Mouse (Mus musculus): Measurements from ENCODE around the gene Ctss. TPM values are rescaled to one million over a fixed set of nuclear protein-coding genes. Genes with fewer than 3 reads are reported as not detected.
"Not testable (repeated sequence)": the region's sequence is repeated elsewhere in the genome, so short reads cannot be mapped to it uniquely, and the experiment has no call there.

Gene Ctss
- polyA plus RNA-seq, 1 experiment from 2014 or later: 4,886 TPM

GRCm38 (mm10) chr3:95519315-95519714 lies 7.3 kb upstream of the Ctss start:
- Histone ChIP-seq H3K4me3 (ENCODE audit: inconsistent target) (no peak overlapping the region), H3K27ac (peak overlapping the region; percentile 92), H3K79me2 (ENCODE audit: inconsistent target) (peaks cover 28% of the 10 kb centered on the region; the same call in 1 of the 2 replicates), H3K36me3 (ENCODE audit: inconsistent target) (no peaks in the 10 kb centered on the region)
- 44% methylated on average over 2 of the region's 2 CpGs for WGBS (ENCODE audit: missing documents)

- Histone ChIP-seq H3K36me3 (ENCODE audit: inconsistent target) (no peaks in the 10 kb centered on the region), H3K79me2 (ENCODE audit: inconsistent target) (peaks cover 35% of the 10 kb centered on the region; the same call in 1 of the 2 replicates), H3K4me3 (ENCODE audit: inconsistent target) (no peak overlapping the region), H3K27ac (peak overlapping the region; percentile 92)
- WGBS (ENCODE audit: missing documents): 98% methylated on average over 3 of the region's 3 CpGs
Measured at GRCm38 (mm10) chr3:95520100-95520499, 6.5 kb upstream of the Ctss start.

- 9% methylated on average over 10 of the region's 10 CpGs for WGBS (ENCODE audit: missing documents)
- Histone ChIP-seq H3K36me3 (ENCODE audit: inconsistent target) (no peaks in the 10 kb centered on the region), H3K4me3 (ENCODE audit: inconsistent target) (no peak overlapping the region), H3K79me2 (ENCODE audit: inconsistent target) (peaks cover 46% of the 10 kb centered on the region; the same call in 1 of the 2 replicates), H3K27ac (peak overlapping the region; percentile 92)
Measured at GRCm38 (mm10) chr3:95521168-95521567, 5.4 kb upstream of the Ctss start.

GRCm38 (mm10) chr3:95523662-95524061 lies 2.9 kb upstream of the Ctss start:
- no peaks in the 10 kb centered on the region for H3K36me3 ChIP-seq (ENCODE audit: inconsistent target)
- peaks cover 65% of the 10 kb centered on the region for H3K79me2 ChIP-seq (ENCODE audit: inconsistent target)
- no peak overlapping the region for H3K4me3 ChIP-seq (ENCODE audit: inconsistent target)
- WGBS (ENCODE audit: missing documents): 3% methylated on average over 3 of the region's 3 CpGs
- peak overlapping the region; percentile 79 for H3K27ac ChIP-seq

GRCm38 (mm10) chr3:95524673-95525072 lies 1.9 kb upstream of the Ctss start:
- Histone ChIP-seq H3K4me3 (ENCODE audit: inconsistent target) (no peak overlapping the region), H3K27ac (no peak overlapping the region), H3K36me3 (ENCODE audit: inconsistent target) (no peaks in the 10 kb centered on the region; the same call in 1 of the 2 replicates), H3K79me2 (ENCODE audit: inconsistent target) (peaks cover 71% of the 10 kb centered on the region)
- WGBS (ENCODE audit: missing documents): 91% methylated on average over 2 of the region's 2 CpGs

GRCm38 (mm10) chr3:95526111-95526510 lies 475 bp upstream of the Ctss start:
- peak overlapping the region; percentile 92 for H3K27ac ChIP-seq
- peaks cover 80% of the 10 kb centered on the region for H3K79me2 ChIP-seq (ENCODE audit: inconsistent target)
- no peak overlapping the region for H3K4me3 ChIP-seq (ENCODE audit: inconsistent target)
- H3K36me3 ChIP-seq (ENCODE audit: inconsistent target): peaks cover 2% of the 10 kb centered on the region; the same call in 1 of the 2 replicates

GRCm38 (mm10) chr3:95529814-95530213 lies 3.2 kb downstream of the Ctss start:
- peak overlapping the region; percentile 92 for H3K27ac ChIP-seq
- H3K36me3 ChIP-seq (ENCODE audit: inconsistent target): peaks cover 32% of the 10 kb centered on the region
- 33% methylated on average over 6 of the region's 6 CpGs for WGBS (ENCODE audit: missing documents)
- peaks cover 99% of the 10 kb centered on the region for H3K79me2 ChIP-seq (ENCODE audit: inconsistent target)
- no peak overlapping the region for H3K4me3 ChIP-seq (ENCODE audit: inconsistent target)

- 100% methylated on average over 1 of the region's 1 CpGs for WGBS (ENCODE audit: missing documents)
- Histone ChIP-seq H3K27ac (no peak overlapping the region), H3K4me3 (ENCODE audit: inconsistent target) (no peak overlapping the region), H3K79me2 (ENCODE audit: inconsistent target) (peaks cover 99% of the 10 kb centered on the region), H3K36me3 (ENCODE audit: inconsistent target) (peaks cover 40% of the 10 kb centered on the region)
Measured at GRCm38 (mm10) chr3:95531025-95531424, 4.4 kb downstream of the Ctss start.

GRCm38 (mm10) chr3:95533364-95533763 lies 6.8 kb downstream of the Ctss start:
- Histone ChIP-seq H3K4me3 (ENCODE audit: inconsistent target) (no peak overlapping the region), H3K79me2 (ENCODE audit: inconsistent target) (peaks cover 100% of the 10 kb centered on the region), H3K36me3 (ENCODE audit: inconsistent target) (peaks cover 60% of the 10 kb centered on the region), H3K27ac (no peak overlapping the region)
- WGBS (ENCODE audit: missing documents): 94% methylated on average over 5 of the region's 5 CpGs

- H3K27ac ChIP-seq: no peak overlapping the region
- H3K36me3 ChIP-seq (ENCODE audit: inconsistent target): peaks cover 76% of the 10 kb centered on the region
- WGBS (ENCODE audit: missing documents): 88% methylated on average over 1 of the region's 1 CpGs
- peaks cover 100% of the 10 kb centered on the region for H3K79me2 ChIP-seq (ENCODE audit: inconsistent target)
- no peak overlapping the region for H3K4me3 ChIP-seq (ENCODE audit: inconsistent target)
Measured at GRCm38 (mm10) chr3:95534927-95535326, 8.3 kb downstream of the Ctss start.

GRCm38 (mm10) chr3:95538936-95539335 lies 12.3 kb downstream of the Ctss start:
- 92% methylated on average over 7 of the region's 10 CpGs for WGBS (ENCODE audit: missing documents)
- Histone ChIP-seq H3K27ac (no peak overlapping the region), H3K36me3 (ENCODE audit: inconsistent target) (peaks cover 78% of the 10 kb centered on the region), H3K4me3 (ENCODE audit: inconsistent target) (no peak overlapping the region), H3K79me2 (ENCODE audit: inconsistent target) (peaks cover 82% of the 10 kb centered on the region)

- WGBS (ENCODE audit: missing documents): 64% methylated on average over 4 of the region's 4 CpGs
- peaks cover 79% of the 10 kb centered on the region for H3K36me3 ChIP-seq (ENCODE audit: inconsistent target)
- peaks cover 78% of the 10 kb centered on the region for H3K79me2 ChIP-seq (ENCODE audit: inconsistent target)
- no peak overlapping the region for H3K27ac ChIP-seq
- H3K4me3 ChIP-seq (ENCODE audit: inconsistent target): no peak overlapping the region
Measured at GRCm38 (mm10) chr3:95539837-95540236, 13.3 kb downstream of the Ctss start.

GRCm38 (mm10) chr3:95541186-95541585 lies 14.6 kb downstream of the Ctss start:
- Histone ChIP-seq H3K79me2 (ENCODE audit: inconsistent target) (peaks cover 65% of the 10 kb centered on the region), H3K36me3 (ENCODE audit: inconsistent target) (peaks cover 83% of the 10 kb centered on the region)
- H3K27ac ChIP-seq; H3K4me3 ChIP-seq (ENCODE audit: inconsistent target): not testable (repeated sequence)
- 56% methylated on average over 2 of the region's 2 CpGs for WGBS (ENCODE audit: missing documents)

GRCm38 (mm10) chr3:95542171-95542570 lies 15.6 kb downstream of the Ctss start:
- Histone ChIP-seq H3K27ac (no peak overlapping the region), H3K4me3 (ENCODE audit: inconsistent target) (no peak overlapping the region), H3K36me3 (ENCODE audit: inconsistent target) (peaks cover 84% of the 10 kb centered on the region), H3K79me2 (ENCODE audit: inconsistent target) (peaks cover 55% of the 10 kb centered on the region)

GRCm38 (mm10) chr3:95542981-95543380 lies 16.4 kb downstream of the Ctss start:
- WGBS (ENCODE audit: missing documents): 96% methylated on average over 7 of the region's 7 CpGs
- peaks cover 84% of the 10 kb centered on the region for H3K36me3 ChIP-seq (ENCODE audit: inconsistent target)
- H3K27ac ChIP-seq: no peak overlapping the region
- no peak overlapping the region for H3K4me3 ChIP-seq (ENCODE audit: inconsistent target)
- peaks cover 47% of the 10 kb centered on the region; the same call in 1 of the 2 replicates for H3K79me2 ChIP-seq (ENCODE audit: inconsistent target)

- 100% methylated on average over 1 of the region's 1 CpGs for WGBS (ENCODE audit: missing documents)
- H3K36me3 ChIP-seq (ENCODE audit: inconsistent target): peaks cover 90% of the 10 kb centered on the region
- H3K27ac ChIP-seq: no peak overlapping the region
- H3K79me2 ChIP-seq (ENCODE audit: inconsistent target): no peaks in the 10 kb centered on the region; the same call in 1 of the 2 replicates
- no peak overlapping the region for H3K4me3 ChIP-seq (ENCODE audit: inconsistent target)
Measured at GRCm38 (mm10) chr3:95550176-95550575, 23.6 kb downstream of the Ctss start.
